Mouse (Mus musculus): ENCODE data around the gene Plagl2.

Plagl2 gene

GRCm38 (mm10) chr2:153191242-153191641 is 50.0 kb downstream of the Plagl2 start:
- DNase-seq (ENCODE audit: low read depth, low spot score): no peak

- no peak for DNase-seq (ENCODE audit: low read depth, low spot score)
Observed at GRCm38 (mm10) chr2:153187848-153188247, 53.4 kb downstream of the Plagl2 start.

DNA sequence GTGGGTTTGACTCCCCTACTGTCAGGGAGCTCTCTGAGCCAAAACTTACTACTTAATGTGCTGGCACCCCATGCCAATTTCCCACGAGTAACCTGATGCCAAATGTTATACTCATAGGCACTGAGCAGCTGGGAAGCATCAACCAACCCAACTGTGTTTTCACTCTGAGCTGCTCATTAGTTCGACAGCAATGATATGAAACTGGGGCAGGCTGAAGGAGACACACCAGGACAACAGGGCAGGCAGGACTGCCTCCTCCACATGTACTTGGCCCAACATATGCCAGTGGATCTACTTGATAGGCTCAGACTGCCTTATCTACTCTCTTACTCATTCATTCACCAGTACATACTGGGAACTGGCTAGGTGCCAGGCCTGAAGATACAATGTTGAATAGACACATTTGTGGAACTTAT is 55.0 kb downstream of the Plagl2 start:
- DNase-seq (ENCODE audit: low read depth, low spot score): no peak

- no peak for DNase-seq (ENCODE audit: low read depth, low spot score)
Observed at GRCm38 (mm10) chr2:153179961-153180360, 61.3 kb downstream of the Plagl2 start.

DNA sequence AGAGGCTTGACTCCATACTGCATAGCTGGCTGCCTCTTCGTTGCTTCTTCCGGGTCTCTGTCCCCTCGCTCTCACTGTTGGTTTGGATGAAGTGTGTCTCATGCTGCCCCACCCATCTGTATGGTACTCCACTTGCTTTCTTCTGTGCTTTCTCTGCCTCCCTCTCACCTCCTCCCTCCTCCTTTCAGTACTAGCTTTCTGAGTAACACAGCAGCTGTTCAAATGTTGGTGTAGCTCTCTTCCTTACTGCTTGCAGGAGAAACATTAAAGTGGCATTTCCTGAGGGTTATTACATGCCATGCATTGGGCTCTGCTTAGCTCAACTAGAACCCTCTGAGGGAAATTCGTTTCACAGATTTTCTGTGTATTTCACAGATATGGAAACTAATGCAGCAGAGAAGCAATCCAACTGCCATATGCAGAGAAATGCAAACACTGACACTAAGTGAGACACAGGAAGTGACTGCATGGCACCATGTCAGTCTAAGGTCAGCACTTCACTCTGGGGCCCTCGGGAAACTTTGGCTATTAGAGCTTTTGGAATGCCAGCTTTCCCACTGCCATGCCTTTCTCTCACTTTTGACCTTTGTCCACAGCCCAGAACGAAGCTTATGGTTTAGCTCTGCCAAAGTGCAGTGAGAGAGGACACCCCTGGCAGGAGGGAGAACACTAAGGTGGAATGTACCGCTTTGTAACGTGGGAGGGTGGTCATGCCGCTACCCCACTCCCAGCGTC is 61.9 kb downstream of the Plagl2 start:
- no peak for DNase-seq (ENCODE audit: low read depth, low spot score)
